Mouse (Mus musculus): ENCODE measurements at regions not wholly inside any gene's neighbourhood (a gene's known extent, or its start where the extent isn't known, plus 50 kb on each side); places are given as distances from the start of the nearest gene placed in this dataset.

DNA sequence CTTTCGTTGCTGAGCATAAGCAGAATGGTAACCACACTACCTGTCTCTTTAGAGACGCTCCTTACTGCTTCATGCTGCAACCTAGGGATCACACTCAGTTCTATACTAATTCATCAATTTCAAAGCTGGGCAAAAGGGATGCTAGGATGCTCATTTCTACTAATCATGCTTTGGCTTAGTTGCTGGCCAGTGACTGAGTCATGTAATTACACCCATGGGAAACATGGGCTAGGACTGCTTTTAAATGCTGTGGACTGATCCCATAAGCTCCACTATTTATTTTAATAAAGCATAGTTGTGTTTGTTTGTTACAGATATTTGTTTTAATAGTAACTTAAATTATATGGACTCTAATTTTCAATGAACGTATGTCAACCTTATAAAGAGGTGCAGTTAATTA, 373.2 kb upstream of the Actbl2 start:
- no peak overlapping the region for H3K4me2 ChIP-seq (ENCODE audit: low read length)
- H3K4me1 ChIP-seq (replicated peaks; ENCODE audit: insufficient read depth, low read length) = no peaks in the 10 kb centered on the region
- H3K9me3 ChIP-seq (replicated peaks; ENCODE audit: low read length) = no peaks in the 10 kb centered on the region
- WGBS = 71% methylated on average over 3 of the region's 3 CpGs
- no peak overlapping the region for H3K27ac ChIP-seq
- no peak overlapping the region for H3K4me3 ChIP-seq (replicated peaks; ENCODE audit: low read depth, low read length)
- no peaks in the 10 kb centered on the region for H3K27me3 ChIP-seq (ENCODE audit: insufficient read depth, low read length)
- no peaks in the 10 kb centered on the region for H3K36me3 ChIP-seq (ENCODE audit: insufficient read depth, low read length)
- ATAC-seq (replicated peaks; ENCODE audit: low FRiP score, low read depth) = no peak
- H3K9ac ChIP-seq (ENCODE audit: low read depth, low read length) = no peak overlapping the region
- no peak for DNase-seq (ENCODE audit: low spot score)
- no peak for TF ChIP-seq CTCF (IDR thresholded peaks at IDR 0.05; ENCODE audit: low read depth)

DNA sequence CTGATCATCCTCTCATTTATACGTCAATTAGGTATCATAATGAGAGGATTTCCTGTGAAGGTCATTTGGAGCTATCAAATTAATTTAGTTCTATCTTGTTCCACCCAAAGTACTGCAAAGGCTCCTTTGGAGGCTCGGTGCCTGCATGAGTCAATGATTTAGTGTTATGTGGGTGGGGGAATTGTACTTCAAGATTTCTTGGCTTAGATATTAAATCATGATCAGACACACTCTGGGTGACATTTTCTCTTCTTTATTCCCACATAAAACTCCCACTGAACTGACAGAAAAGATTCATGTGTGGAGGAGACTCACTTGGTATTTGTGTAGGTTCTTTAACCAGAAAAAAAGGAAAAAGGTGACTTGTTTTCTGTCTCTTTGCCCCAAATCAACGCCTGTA, 372.6 kb upstream of the Actbl2 start:
- TF ChIP-seq CTCF (IDR thresholded peaks at IDR 0.05; ENCODE audit: low read depth) = no peak
- Histone ChIP-seq H3K27ac (no peak overlapping the region), H3K9me3 (replicated peaks; ENCODE audit: low read length) (no peaks in the 10 kb centered on the region), H3K4me3 (replicated peaks; ENCODE audit: low read depth, low read length) (no peak overlapping the region), H3K4me1 (replicated peaks; ENCODE audit: insufficient read depth, low read length) (no peaks in the 10 kb centered on the region), H3K27me3 (ENCODE audit: insufficient read depth, low read length) (no peaks in the 10 kb centered on the region), H3K9ac (ENCODE audit: low read depth, low read length) (no peak overlapping the region), H3K4me2 (ENCODE audit: low read length) (no peak overlapping the region), H3K36me3 (ENCODE audit: insufficient read depth, low read length) (no peaks in the 10 kb centered on the region)
- DNase-seq (ENCODE audit: low spot score) (peak; percentile 40), ATAC-seq (replicated peaks; ENCODE audit: low FRiP score, low read depth) (no peak)
- 19% methylated on average over 3 of the region's 3 CpGs for WGBS

DNA sequence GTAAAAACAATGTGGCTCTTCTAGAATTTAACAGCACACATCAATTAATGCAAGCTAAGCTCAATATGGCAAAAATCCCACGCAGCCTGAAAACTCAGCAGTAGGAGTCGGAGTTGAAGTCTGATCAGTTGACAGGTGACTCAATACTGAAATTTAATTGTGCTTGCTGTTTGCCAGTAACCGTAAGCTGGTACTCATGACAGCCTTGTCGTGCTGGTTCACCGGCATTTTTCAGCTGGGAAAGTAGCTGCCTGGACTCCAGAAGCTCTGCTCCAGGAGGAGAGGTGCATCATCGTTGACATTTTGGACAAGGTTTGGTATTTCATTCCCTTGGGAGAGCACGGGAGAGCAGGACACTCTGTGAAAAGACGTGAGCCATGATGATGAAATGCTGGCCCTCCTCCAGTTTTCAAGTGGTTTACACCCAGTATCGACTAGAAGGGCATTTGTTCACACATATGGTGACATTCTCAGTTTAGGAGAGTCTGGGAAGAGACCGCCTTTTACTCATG, 372.1 kb upstream of the Actbl2 start:
- no peak overlapping the region for H3K9ac ChIP-seq (ENCODE audit: low read depth, low read length)
- no peaks in the 10 kb centered on the region for H3K27me3 ChIP-seq (ENCODE audit: insufficient read depth, low read length)
- no peaks in the 10 kb centered on the region for H3K36me3 ChIP-seq (ENCODE audit: insufficient read depth, low read length)
- no peak for TF ChIP-seq CTCF (IDR thresholded peaks at IDR 0.05; ENCODE audit: low read depth)
- no peak for ATAC-seq (replicated peaks; ENCODE audit: low FRiP score, low read depth)
- H3K27ac ChIP-seq = no peak overlapping the region
- no peak overlapping the region for H3K4me3 ChIP-seq (replicated peaks; ENCODE audit: low read depth, low read length)
- WGBS = 22% methylated on average over 10 of the region's 10 CpGs
- H3K9me3 ChIP-seq (replicated peaks; ENCODE audit: low read length) = no peaks in the 10 kb centered on the region
- DNase-seq (ENCODE audit: low spot score) = peak; percentile 29
- H3K4me1 ChIP-seq (replicated peaks; ENCODE audit: insufficient read depth, low read length) = no peaks in the 10 kb centered on the region
- H3K4me2 ChIP-seq (ENCODE audit: low read length) = peak overlapping the region; percentile 14; the same call in 1 of the 2 replicates

DNA sequence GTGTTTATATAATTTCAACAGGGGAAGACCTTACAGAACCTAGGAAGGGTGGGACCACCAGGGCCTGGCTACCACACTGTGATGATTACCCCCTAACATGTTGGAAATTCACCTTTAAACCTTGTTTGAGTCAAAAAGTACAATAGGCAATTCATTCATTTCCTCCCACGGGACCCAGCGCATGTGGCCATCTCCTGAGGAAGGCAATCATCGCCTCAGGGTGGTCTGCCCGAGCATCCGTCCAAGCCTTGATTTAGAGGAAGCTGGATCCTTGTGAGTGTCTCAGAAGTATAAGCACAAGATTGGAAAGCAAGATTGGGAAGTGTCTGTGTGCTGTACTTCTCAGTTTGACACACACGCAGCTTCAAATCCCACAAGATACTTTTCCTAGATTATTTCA, 360.9 kb upstream of the Actbl2 start:
- ATAC-seq (replicated peaks; ENCODE audit: low FRiP score, low read depth) = no peak
- Histone ChIP-seq H3K27me3 (ENCODE audit: insufficient read depth, low read length) (no peaks in the 10 kb centered on the region), H3K9ac (ENCODE audit: low read depth, low read length) (no peak overlapping the region), H3K9me3 (replicated peaks; ENCODE audit: low read length) (no peaks in the 10 kb centered on the region), H3K27ac (no peak overlapping the region), H3K4me3 (replicated peaks; ENCODE audit: low read depth, low read length) (no peak overlapping the region), H3K36me3 (ENCODE audit: insufficient read depth, low read length) (no peaks in the 10 kb centered on the region), H3K4me2 (ENCODE audit: low read length) (no peak overlapping the region), H3K4me1 (replicated peaks; ENCODE audit: insufficient read depth, low read length) (no peaks in the 10 kb centered on the region)
- WGBS = 59% methylated on average over 6 of the region's 6 CpGs
- DNase-seq (ENCODE audit: low spot score) = peak; percentile 47
- no peak for TF ChIP-seq CTCF (IDR thresholded peaks at IDR 0.05; ENCODE audit: low read depth)

DNA sequence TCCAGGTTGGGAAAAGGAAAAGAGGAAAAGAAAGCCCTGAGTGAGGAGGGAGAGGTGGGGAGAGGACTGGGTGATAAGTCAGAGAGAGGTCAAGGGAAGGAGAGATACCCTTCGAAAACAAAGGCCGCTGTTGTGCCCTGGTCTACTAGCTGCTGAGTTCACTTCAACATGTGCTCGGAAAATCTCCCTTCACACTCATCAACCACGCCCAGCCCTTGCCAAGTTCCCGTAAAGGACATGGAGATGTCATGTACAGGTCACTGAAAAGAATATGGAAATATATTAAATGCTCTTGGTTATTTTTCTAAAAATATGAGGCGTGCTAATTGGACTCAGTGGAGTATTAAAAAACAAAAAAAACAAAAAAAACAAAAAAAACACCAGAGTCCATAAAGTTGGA, 359.5 kb upstream of the Actbl2 start:
- ATAC-seq (replicated peaks; ENCODE audit: low FRiP score, low read depth) (no peak), DNase-seq (ENCODE audit: low spot score) (no peak)
- 77% methylated on average over 6 of the region's 6 CpGs for WGBS
- H3K27me3 ChIP-seq (ENCODE audit: insufficient read depth, low read length) = no peaks in the 10 kb centered on the region
- H3K9me3 ChIP-seq (replicated peaks; ENCODE audit: low read length) = no peaks in the 10 kb centered on the region
- H3K36me3 ChIP-seq (ENCODE audit: insufficient read depth, low read length) = no peaks in the 10 kb centered on the region
- no peak overlapping the region for H3K9ac ChIP-seq (ENCODE audit: low read depth, low read length)
- no peak for TF ChIP-seq CTCF (IDR thresholded peaks at IDR 0.05; ENCODE audit: low read depth)
- no peak overlapping the region for H3K27ac ChIP-seq
- H3K4me1 ChIP-seq (replicated peaks; ENCODE audit: insufficient read depth, low read length) = no peaks in the 10 kb centered on the region
- no peak overlapping the region for H3K4me2 ChIP-seq (ENCODE audit: low read length)
- H3K4me3 ChIP-seq (replicated peaks; ENCODE audit: low read depth, low read length) = no peak overlapping the region

DNA sequence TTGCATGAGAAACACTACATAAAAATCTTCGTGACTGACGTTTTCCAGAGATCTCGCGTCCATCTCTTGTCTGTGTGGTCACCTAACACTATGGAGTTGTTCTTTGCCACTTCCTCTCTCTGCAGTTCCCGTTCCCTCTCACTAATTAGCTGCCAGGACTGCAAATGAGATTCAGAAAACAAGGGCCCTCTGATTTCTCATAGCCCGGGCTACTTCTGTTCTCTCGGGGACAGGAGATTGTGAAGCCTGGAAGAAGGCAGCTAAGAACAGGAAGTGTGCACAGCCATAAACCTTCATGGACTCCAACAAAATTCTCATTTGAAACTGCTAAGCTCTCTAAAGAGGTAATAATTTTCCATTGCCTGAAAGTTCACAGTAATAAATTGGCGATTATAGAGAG, 358.9 kb upstream of the Actbl2 start:
- Histone ChIP-seq H3K9ac (ENCODE audit: low read depth, low read length) (no peak overlapping the region), H3K27ac (no peak overlapping the region), H3K4me1 (replicated peaks; ENCODE audit: insufficient read depth, low read length) (no peaks in the 10 kb centered on the region), H3K4me3 (replicated peaks; ENCODE audit: low read depth, low read length) (no peak overlapping the region), H3K36me3 (ENCODE audit: insufficient read depth, low read length) (no peaks in the 10 kb centered on the region), H3K9me3 (replicated peaks; ENCODE audit: low read length) (no peaks in the 10 kb centered on the region), H3K4me2 (ENCODE audit: low read length) (no peak overlapping the region), H3K27me3 (ENCODE audit: insufficient read depth, low read length) (no peaks in the 10 kb centered on the region)
- TF ChIP-seq CTCF (IDR thresholded peaks at IDR 0.05; ENCODE audit: low read depth) = no peak
- ATAC-seq (replicated peaks; ENCODE audit: low FRiP score, low read depth) (no peak), DNase-seq (ENCODE audit: low spot score) (no peak)
- 63% methylated on average over 8 of the region's 8 CpGs for WGBS

DNA sequence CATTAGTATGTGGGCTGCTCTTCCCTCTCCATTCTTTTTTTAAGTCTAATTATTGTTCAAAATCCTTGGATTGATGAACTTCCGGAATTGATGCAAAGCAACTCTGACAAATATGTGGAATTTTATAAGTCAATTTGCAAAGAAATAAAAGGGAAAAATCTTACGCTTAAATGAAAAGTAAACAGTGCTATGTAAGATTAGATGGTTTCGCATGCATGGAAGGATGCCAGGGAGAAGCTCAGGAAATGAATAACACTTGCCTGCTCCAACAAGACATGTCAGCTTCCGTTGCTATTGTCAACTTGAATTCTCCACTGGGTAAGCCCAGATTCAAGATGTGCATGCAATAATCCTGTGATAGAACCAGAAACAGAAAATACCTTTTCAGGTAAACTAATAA, 357.2 kb upstream of the Actbl2 start:
- peak; percentile 40 for DNase-seq (ENCODE audit: low spot score)

More for the DNA sequence above, 357.2 kb upstream of the Actbl2 start:
- no peak for TF ChIP-seq CTCF (IDR thresholded peaks at IDR 0.05; ENCODE audit: low read depth)
- WGBS = 47% methylated on average over 4 of the region's 4 CpGs
- no peak for ATAC-seq (replicated peaks; ENCODE audit: low FRiP score, low read depth)
- no peaks in the 10 kb centered on the region for H3K4me1 ChIP-seq (replicated peaks; ENCODE audit: insufficient read depth, low read length)
- H3K4me2 ChIP-seq (ENCODE audit: low read length) = no peak overlapping the region
- no peak overlapping the region for H3K9ac ChIP-seq (ENCODE audit: low read depth, low read length)
- no peak overlapping the region for H3K4me3 ChIP-seq (replicated peaks; ENCODE audit: low read depth, low read length)
- no peaks in the 10 kb centered on the region for H3K9me3 ChIP-seq (replicated peaks; ENCODE audit: low read length)
- no peaks in the 10 kb centered on the region for H3K27me3 ChIP-seq (ENCODE audit: insufficient read depth, low read length)
- H3K36me3 ChIP-seq (ENCODE audit: insufficient read depth, low read length) = no peaks in the 10 kb centered on the region
- H3K27ac ChIP-seq = no peak overlapping the region

Measured in kidney, postnatal 0 days (tissue).